Mouse (Mus musculus): Measurements from ENCODE around the gene Adh7.
A peak's percentile ranks its signal among the peaks of the same experiment; 100 is the strongest.

The Adh7 gene

DNA sequence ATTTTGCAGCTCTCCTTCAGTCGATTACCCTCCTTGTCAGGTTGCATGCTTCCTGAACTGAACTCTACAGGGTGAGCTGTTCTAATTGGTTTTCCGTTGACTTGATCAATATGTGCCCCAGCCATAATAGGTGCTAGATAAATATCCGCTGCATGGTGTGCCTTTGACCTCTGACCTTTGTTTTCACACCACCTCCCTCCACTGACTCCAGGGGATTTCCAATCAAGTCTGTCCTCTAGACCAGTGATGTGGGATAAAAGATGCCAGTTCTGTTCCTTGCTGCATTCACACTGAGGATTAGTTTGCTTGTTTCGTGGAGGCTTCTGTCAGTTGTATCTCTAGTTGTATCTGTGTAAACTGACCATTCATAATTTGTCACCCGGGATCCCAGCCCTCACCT lies 36.6 kb downstream of the Adh7 start:
- no peak for DNase-seq (ENCODE audit: low spot score in 2 of 2)

GRCm38 (mm10) chr3:138255366-138255765 lies 37.8 kb downstream of the Adh7 start:
- no peak for DNase-seq (ENCODE audit: low spot score in 2 of 2)

DNA sequence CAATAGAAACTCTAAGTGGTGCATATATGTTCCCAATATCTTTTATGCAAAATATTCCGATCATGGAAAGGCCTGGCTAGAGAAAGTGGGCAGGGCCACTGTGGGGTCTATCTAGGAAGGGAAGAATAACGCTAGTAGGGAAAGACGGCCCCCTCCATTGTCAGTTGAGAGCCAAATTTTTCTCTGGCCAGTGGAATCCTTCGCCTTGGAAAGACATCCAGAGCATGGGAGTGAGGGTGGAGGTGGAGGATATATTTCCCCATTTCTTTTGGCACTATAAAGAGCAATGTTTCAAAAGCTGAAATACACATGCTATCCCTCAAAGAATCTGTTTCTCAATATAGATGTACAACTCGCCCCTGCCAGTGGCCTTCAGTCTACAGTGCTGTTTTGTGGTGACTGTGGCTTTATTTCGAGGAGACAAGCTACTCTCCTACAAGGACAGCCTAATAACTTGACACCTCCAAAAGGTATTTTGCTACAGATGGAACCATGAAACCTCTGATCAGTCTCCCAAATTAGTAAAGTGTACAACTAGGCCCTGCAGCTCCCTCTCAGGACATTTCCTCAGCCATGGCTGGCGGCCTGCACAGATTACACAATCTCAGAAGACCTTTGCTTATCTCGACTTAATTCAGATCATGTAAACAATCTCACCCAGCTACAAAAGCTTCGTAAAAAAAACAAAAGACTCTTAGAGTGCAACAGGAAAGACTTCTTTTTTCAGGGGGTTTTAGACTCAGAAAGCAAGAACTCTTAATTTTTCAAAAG lies 38.4 kb downstream of the Adh7 start:
- peak in 1 of 2 experiments; percentile 65 for DNase-seq (ENCODE audit: low spot score in 2 of 2)

DNA sequence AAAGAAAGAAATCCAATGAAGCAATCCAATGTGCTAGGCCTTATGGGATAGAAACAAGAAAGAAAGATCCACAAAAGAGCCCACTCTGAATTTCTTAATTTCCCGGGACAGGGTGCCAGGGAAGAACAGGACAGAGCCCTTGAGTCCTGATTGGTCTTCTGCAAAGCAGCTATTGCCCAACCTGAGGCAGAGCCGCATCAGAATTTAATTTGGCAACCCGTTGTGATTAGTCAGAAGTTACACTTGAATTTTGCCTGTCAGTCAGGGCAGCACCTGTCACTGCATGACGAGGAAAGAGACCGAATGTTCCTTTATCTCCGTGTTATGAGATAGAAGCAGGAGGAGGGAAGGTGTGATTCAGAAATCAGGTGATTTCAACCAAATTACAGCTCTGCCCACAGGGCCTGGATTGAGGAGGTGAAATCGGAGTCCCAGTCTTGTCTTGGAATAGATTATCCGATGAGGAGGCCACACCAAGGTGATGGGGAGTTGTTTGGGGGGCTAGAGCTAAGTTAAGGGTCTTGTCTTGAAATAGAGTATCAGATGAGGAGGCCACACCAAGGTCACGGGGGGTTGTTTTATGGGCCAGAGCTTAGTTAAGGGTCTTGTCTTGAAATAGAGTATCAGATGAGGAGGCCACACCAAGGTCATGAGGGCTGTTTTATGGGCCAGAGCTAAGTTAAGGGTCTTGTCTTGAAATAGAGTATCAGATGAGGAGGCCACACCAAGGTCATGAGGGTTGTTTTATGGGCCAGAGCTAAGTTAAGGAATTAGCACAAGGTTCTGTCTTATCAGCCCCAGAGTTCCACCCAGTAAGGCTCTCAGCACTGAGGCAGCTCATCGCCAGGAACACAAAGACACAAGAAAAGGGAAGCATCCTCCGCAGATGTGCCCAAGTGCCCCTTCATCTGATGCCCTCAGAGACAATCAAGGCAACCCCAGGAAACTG lies 43.4 kb downstream of the Adh7 start, which contains the start of gene Adh1:
Gene Adh1, plus strand, starts transcription at position 271 of the 949 bp plus-strand sequence.
- no peak for DNase-seq (ENCODE audit: low spot score in 2 of 2)

DNA sequence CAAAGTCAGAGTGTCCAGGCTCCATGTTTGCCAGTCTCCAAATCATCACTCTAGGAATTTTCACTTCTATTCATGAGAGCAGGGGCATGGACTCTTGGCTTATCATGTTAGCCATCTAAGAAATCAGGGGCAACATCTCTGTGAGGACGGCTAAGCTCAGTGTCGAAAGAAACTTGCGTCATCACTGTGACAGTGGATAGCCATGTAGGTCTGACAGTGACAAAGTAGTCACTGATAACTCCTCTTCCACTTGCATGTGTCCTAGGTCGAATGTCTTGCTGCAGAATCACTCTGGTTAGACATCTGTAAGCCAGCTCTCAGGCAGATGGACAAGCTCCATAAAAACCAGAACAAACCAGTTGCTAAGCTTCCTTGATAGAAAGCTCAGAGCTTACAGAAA lies 45.0 kb downstream of the Adh7 start:
- DNase-seq (ENCODE audit: low spot score in 2 of 2) = no peak

- DNase-seq (ENCODE audit: low spot score in 2 of 2) = no peak
These were observed 45.8 kb downstream of the Adh7 start for GRCm38 (mm10) chr3:138263154-138263930.

DNA sequence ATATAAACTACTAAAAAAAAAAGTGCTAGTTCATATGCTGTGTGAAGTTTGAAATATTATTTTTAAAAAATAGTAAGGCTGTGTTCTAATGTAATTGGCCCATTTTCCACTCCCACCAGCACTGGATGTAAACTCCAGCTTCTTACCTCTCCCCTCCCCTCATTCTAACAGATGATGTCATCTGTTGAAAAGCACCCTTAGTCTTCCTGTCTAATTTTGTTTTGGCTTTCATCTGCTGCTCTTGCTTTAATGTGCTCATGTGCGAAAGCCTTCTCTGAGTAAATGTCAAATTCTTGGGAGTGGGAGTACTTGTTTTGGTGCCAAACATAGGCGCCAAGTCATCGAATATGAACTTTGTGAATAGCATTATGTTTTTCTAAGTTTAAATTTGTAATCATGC lies 47.1 kb downstream of the Adh7 start:
- DNase-seq (ENCODE audit: low spot score in 2 of 2) = no peak

DNA sequence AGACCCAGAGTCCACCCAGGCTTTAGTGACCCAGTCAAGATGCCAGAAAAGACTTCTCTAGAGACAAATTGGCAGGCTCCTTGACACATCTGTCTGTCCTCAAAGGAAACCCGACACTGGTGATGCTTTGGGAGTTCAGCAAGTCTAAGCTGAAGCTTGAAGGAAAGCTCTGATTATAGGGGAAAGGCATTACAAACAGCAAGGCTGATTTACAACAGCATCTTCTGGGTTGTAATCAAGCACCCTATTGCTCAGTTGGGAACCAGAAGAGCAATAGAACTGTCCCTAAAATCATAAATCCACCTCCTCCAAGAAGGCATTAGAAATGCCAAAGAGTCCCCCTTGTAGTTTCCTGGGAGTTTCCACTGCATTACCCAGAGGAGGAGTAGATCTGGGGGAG lies 52.9 kb downstream of the Adh7 start:
- DNase-seq (ENCODE audit: low spot score in 2 of 2) = peak in 1 of 2 experiments; percentile 17

DNA sequence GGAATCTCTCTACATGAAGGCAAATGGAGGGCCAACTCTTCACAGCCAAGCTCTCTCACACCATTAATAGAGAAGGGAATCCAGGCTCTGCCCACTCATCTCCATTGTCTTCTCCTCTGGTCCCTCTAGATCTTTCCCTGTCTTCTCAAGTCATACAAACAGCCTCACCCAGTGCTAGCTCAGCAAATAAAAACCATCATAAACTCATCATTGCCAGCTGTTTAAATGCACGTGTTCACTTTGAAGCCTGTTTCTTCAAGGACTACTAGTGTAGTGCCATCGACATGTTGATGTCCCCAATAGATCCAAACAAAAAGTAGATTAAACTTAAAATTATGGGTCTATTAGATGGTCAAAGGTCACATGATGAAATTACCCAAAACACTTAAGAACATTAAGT lies 53.7 kb downstream of the Adh7 start:
- no peak for DNase-seq (ENCODE audit: low spot score in 2 of 2)

DNA sequence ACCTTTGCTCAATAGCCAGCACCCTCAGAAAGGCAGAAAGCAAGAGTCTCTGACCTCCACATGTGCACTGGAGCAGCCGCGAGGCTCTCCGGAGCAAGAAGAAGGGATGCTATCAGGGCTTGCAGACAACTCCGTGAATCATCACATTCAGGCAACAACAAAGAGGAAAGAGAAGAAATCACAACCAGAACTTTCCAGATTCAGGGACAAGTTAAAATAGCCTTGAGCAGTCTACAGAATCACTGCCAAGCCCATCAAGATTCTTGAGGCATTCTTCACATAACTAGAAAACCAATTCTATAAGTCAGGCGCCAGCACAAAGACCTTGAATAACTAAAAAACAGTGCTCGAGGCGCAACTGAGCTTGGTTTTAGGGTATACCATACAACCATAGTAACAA lies 55.5 kb downstream of the Adh7 start:
- no peak for DNase-seq (ENCODE audit: low spot score in 2 of 2)

GRCm38 (mm10) chr3:138275100-138275499 lies 57.5 kb downstream of the Adh7 start:
- DNase-seq (ENCODE audit: low spot score in 2 of 2) = no peak

DNA sequence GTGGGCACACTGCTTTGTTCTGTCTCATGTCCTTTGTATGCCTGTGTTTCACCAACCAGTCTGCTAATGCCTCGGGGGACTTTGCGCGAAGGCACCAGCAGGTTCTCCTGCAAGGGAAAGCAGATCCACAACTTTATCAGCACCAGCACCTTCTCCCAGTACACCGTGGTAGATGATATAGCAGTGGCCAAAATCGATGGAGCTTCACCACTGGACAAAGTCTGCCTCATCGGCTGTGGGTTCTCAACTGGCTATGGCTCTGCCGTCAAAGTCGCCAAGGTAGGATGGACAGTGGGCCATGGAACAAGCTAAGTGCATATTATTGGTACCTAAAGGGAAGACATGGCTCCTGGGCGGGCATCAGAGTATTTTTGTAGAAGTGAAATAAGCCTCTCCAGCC lies 65.0 kb downstream of the Adh7 start:
- DNase-seq (ENCODE audit: low spot score in 2 of 2) = no peak
